Mouse (Mus musculus) ovary, adult 10 weeks (tissue): ENCODE measurements around the gene Tas2r130. TPM values are rescaled to one million over a fixed set of nuclear protein-coding genes. Genes with fewer than 3 reads are reported as not detected.

ENCODE experiments used
- polyA plus RNA-seq: library from polyadenylated mRNA; stranded (reverse); fragments of 350-450 nt; fragmentation: Illumina TruSeq; extraction: RNeasy Lipid Tissue Mini Kit (QIAGEN cat#74804); gene quantifications from one replicate; pipeline ENCODE4 v1.2.3, GENCODE M21; 2014

Gene Tas2r130
- polyA plus RNA-seq, result not detected

GRCm38 (mm10) chr6:131630812-131631211 is at the start of gene Tas2r130:
Gene Tas2r130 (minus strand): TSS chr6:131630912.

GRCm38 (mm10) chr6:131678786-131679185 is 48.1 kb upstream of the Tas2r130 start, which contains the start of gene Tas2r106:
Gene Tas2r106 (minus strand): TSS chr6:131678886.

GRCm38 (mm10) chr6:131660049-131660448 is 29.3 kb upstream of the Tas2r130 start, which contains the start of gene Tas2r107:
Gene Tas2r107 (minus strand): TSS chr6:131660149.

Other genes with a start within 250 kb of the Tas2r130 start
- gene Ybx3, start 242.4 kb downstream of the Tas2r130 start, polyA plus RNA-seq, result 97.1 TPM
- gene 5430401F13Rik, start 144.5 kb downstream of the Tas2r130 start, polyA plus RNA-seq, result not detected
- gene Gm6619, start 144.5 kb downstream of the Tas2r130 start, polyA plus RNA-seq, result not detected
- gene Tas2r107, start 29.2 kb upstream of the Tas2r130 start, polyA plus RNA-seq, result not detected
- not detected for gene Tas2r106, start 48.0 kb upstream of the Tas2r130 start, polyA plus RNA-seq
- not detected for gene Tas2r104, start 54.8 kb upstream of the Tas2r130 start, polyA plus RNA-seq
- gene Tas2r105, start 56.6 kb upstream of the Tas2r130 start, polyA plus RNA-seq, result not detected
- gene Tas2r114, start 59.2 kb upstream of the Tas2r130 start, polyA plus RNA-seq, result not detected